Mouse (Mus musculus) left cerebral cortex, adult 8-10 months (tissue): ENCODE results near the gene Ppp1r18. TPM values are rescaled to one million over a fixed set of nuclear protein-coding genes. Genes with fewer than 3 reads are reported as not detected.
A peak's percentile ranks its signal among the peaks of the same experiment; 100 is the strongest.

Experiments
- DNase-seq, 2 experiments: peaks; one replicate each; pipeline ENCODE4 v3.0.0; 2022; ENCODE audit warnings: low spot score in 2 of 2
- total RNA-seq, 4 experiments: library from RNA; stranded (reverse); gene quantifications; 2 replicates each; pipeline ENCODE4 v1.2.4; 2022

Ppp1r18 gene
- total RNA-seq, 4 experiments from 2014 or later, result 9.1 to 15.0 (median 10.9) TPM

DNA sequence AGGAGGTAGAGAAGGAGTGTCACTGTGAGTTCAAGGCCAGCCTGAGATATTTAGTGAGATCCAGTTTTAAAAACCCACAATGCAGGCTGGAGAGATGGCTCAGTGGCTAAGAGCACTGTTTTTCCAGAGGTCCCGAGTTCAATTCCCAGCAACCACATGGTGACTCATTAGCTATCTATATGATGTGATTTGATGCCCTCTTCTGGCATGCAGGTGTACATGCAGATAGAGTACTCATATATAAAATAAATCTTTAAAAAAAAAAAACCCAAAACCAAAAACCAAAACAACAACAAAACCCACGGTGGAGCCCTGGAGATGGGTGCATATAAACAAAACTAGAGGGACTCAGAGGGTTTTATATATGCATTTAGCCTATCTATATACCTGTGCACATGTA lies 42.2 kb downstream of the Ppp1r18 start:
- no peak for DNase-seq

DNA sequence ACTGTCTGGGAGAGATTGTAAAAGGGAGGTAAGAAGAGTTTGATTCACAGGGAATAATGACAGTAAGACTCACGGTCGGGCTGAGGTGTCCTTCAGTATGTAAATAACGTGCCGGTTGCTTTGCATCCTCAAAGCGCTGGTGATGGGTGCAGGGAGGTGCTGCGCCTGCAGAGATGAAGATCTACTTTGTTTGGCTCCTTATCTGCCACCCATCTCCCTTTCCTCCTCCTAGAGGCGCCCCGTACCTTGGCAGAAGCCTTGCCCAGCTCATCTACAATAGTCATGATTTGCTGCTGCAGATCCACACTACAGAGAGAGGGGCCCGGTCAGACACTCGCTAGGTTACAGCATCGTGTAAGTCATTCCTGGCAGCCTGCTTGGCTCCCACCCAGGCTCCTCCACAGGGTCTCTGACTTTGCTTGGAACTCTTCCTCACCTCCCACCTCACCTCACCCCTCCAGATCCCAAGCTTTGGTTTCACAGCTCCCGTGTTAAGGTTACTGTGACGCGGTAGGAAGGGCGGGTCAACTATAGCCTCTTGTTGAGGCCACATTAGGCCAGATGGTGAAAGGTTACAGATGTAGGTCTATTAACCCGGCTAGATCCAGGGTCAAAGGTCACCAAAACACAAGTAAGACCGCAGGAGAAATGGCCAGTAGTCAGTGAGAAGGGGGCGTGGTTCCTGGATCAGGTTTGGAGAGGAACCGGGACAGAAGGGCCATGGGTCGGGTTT lies 44.0 kb downstream of the Ppp1r18 start:
- DNase-seq, result no peak

DNA sequence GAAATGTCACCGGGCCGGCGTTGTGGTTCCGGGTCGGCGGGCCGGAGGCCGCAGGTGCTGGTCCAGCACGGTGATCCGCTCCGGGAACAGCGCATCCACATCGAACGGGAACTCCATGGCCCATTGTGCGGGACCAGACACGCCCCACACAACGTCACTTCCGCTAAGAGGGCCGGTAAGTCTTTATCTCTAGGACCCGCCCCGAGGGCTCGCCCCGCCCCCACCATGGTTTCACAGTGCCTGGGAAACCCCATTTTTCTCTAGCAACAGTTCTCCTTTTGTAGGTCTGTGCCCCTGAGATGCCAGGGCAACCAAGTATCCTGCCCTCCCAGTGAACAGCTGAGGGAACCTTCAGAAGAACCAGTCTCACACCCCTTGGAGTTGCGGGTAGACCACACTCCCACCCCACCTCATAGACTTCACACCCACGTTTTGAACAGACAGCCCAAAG lies 44.6 kb downstream of the Ppp1r18 start, which contains the start of gene Atat1:
Gene Atat1, minus strand, starts transcription at position 157 of the 451 bp plus-strand sequence.
- peak; percentile 88 to 93 for DNase-seq

DNA sequence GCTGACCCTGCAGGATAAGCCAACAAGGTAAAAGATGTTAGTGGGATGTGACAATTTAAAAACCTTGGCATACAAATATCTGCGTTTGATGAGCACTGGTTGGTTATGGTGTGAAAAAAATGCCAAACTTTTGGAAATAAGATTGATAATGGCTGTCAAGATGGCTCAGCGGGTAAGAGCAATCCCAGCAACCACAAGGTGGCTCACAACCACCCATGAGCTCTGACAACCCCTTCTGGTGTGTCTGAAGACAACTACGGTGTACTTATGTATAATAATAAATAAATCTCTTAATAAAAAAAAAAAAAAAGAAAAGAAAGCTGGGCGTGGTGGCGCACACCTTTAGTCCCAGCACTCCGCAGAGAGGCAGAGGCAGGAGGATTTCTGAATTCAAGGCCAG lies 49.6 kb downstream of the Ppp1r18 start:
- no peak for DNase-seq

DNA sequence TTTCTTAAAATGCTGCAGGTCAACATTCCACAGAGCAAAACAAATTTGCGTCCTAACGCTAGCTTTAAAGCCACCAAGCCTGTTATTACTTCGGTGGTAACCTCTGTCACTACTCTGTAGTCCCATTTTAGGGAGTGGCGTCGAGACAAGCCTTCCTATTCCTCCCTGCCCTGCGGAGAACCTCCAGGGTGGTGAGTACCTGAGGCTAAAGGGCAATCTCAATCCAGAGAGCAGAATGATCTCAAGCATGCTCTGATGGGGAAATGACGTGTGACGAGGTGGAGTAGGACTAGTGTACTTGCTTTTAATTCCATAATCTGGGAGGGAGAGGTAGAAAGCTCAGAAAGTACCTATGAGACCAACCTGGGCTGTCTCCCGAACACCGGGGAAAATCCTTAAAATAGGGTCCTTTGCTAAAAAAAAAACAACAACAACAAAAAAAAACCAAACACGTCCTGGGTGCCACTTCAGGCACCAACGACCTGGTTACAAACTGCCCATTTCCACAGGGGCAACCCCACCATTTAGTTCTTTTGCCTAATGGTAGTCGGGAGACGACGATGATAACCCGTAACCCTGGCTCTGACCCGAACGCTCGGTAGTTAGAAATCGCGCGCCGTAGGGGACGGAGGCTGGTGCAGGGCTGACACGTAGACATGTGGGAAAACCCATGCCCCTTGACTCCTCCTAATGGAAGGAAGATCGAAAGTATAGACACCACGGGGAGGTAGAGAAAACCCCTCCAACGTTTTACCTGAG lies 50.3 kb downstream of the Ppp1r18 start:
- no peak for DNase-seq

DNA sequence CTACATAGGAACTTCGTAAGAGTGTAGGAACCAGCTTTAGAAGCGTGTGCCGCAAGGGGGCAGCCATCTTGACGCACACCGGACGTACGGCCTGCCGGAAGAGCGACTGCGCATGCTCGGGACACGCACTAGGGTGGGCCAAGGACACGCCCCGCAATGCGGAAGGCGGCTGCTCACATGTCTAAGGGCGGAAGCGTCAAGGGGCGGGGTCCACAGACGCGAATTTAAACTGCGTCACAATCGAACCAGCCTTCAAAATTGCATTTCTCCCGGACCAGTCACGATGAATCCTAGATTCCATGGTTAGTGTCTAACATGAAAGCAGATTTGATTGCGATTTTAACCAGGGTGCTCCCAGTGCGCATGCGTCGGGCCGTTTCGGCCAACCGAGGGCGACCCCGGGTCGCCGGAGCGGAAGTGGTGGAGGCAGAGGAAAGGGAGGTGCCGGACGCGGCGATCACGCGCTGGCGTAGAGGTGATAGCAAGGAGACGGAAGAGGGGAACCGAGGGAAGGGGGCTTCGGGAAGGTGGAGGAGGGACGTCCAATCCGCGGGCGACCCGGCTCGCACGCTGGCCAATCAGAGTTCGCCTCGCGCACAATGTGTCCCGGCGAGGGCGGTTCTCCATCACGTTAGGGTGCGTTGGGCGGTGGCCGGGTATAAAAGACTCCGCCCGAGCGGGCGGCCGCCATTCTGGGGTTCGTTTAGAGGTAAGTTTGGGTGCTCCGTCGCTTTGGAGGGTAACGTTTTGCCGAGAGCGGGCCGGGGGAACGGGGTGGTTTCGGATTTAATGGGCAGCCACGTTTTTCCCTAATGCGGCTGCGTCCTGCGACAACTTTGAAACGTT lies 51.1 kb downstream of the Ppp1r18 start, which contains the start of the genes Mrps18b and Ppp1r10:
Gene Mrps18b, minus strand, starts transcription at position 93 of the 846 bp plus-strand sequence.
Gene Ppp1r10, plus strand, starts transcription at position 138 of the 846 bp plus-strand sequence.
- peak; percentile 99 to 100 for DNase-seq

DNA sequence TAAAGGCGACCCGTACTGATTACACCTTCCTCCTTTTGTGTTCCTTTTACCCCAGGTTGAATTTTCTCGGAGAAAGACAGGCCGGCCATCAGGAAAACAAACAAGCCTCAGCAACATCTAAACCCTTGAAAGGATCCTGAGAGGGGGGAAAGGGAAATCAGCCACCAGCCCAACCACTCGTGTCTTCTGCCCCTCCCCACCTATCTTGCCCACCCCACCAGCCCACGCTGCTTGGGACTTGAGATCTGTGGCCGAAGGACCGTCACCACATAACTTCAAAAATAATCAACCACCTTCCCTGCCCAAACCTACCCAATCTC lies 51.7 kb downstream of the Ppp1r18 start:
- DNase-seq, result no peak

DNA sequence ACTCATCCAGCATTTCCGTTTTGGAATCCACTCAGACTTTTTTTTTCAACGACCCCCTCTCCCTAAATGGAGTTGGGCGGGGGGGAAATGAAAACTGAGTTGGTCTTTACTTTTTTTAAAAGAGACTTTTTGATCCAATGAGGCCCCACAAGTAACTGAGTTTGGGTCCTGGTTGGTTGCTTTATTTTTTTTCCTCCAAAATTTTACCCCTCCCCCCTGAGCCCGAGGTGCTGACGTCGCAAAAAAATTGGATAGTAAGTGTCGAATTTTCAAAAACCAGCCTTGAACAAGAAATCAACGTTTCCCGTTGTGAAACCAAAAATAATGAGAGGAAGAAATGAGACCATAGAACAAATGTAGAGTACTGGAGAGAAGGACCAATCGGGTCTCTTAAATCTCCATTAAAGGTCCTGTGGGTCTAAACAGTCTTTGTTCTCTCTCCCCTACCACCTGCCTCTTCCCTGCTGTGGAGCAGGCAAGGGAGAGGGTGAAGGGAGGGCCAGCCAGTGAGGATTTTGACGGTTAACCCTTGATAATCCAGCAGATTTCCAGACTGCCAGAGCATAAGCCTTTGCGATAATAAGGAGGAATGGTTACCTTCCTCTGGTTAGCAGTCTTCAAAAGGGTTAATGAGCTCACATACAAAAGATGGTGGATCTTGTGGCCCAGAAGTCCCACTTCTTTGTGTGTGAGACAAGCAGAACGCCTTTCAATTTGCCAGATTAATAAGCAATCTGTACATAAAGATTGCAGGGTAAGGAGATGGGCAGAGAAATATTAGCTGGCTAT lies 52.3 kb downstream of the Ppp1r18 start:
- DNase-seq, result no peak

DNA sequence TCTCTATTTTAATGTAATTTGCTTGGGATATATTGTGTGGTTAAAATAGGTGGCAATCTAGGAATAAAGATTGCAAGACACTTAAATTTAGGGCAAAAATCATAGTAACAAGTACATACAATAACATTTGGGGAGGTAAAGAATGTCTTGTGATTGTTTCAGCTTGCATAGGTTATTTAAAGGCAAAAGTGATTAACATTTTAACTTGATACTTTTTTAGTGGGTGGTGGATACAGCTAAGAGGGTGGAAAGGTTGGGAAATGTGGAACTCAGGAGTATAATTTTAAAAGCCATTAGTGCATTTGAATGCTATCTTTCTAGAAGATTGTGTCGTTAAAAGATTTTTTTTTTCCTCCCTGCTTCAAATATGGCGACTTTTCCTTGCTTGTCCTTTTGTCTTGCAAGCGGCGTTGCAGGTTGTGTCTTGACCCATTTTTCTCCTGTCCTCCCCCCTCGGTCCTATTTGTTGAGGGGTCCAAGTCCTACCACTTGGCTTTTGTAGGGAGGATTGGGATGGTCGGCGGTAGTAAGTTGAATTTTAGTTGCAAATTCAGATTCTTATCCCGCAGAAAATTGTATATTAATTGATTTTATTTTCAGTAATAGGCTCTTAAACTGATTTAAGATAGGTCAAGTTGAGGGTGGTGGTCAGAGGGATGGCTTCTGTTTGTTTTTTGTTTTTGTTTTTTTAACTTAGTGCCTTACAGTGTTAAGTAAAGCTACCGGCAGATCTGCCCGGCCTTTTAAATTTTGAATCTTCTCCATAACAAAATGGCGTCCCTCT lies 53.1 kb downstream of the Ppp1r18 start:
- DNase-seq, result no peak

DNA sequence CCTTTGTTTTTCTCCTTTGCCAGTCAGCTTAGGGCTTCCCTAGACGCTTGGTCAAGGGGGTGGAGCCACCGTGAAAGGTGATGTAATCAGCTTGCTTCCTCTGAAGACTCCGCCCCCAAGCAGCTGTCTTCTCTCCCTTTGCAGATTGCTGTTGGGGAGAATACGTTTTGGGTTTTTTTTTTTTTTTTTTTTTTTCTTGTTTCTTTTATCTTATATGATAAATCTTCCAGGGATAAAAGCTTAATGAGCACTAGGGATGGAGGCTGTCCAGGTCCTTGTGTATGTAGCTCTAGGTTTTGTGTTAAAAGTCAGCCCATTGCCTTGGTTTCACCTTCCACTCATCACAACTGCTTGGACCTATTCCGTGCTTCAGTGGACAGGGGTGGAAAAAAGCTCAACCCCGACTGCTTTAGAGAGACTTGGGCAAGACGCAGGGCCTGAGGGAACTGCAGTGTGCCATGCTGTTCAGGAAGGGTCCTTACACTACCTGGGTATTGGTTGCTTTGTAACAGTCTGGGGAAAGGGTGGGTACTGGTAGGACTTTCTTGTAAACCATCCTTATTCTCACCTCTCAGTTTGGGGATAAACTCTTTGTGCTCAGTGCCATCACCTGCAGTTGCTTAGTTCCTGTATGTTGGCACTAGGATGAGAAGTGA lies 53.8 kb downstream of the Ppp1r18 start:
- DNase-seq, result peak; percentile 73 to 96

DNA sequence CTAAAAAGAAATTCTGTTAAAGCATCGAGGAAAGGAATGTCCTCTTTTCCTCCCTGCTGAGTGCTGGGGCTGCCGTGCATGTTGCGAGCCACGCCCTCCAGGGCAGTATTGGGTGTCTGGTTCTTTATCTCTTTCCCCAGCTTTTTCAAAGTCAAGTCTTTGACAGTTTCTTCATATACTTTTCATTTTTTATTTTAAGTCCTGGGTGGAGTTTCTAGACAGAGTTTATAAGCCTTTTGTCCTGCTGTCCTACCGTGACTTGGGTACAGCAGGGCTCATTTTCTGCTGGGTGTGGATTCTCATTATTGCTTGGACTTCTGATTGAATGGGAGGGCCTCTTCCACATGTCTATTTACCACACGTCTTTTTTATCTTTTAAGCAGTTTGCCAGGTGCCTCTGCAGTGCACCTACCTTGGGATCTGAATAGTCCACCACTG lies 54.5 kb downstream of the Ppp1r18 start:
- DNase-seq, result no peak

DNA sequence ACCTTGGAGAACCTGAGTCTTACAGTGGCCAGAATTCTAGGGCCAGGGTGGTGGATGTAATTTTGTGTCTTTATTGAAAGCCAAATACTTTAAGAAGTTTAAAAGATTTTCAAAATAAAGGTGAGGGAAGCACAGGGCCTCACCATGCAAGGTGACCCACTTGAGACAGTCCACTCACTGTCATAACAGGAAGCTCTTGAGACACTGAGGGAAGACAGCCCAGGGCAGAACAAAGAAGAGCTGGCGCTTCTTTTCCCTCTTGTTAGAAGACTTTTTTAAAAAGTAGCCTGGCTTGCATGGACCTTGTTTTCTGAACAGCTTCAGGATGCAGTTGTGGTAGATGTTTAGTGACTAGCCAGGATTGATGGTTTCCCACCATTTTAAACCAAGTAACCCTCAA lies 55.0 kb downstream of the Ppp1r18 start:
- no peak for DNase-seq

DNA sequence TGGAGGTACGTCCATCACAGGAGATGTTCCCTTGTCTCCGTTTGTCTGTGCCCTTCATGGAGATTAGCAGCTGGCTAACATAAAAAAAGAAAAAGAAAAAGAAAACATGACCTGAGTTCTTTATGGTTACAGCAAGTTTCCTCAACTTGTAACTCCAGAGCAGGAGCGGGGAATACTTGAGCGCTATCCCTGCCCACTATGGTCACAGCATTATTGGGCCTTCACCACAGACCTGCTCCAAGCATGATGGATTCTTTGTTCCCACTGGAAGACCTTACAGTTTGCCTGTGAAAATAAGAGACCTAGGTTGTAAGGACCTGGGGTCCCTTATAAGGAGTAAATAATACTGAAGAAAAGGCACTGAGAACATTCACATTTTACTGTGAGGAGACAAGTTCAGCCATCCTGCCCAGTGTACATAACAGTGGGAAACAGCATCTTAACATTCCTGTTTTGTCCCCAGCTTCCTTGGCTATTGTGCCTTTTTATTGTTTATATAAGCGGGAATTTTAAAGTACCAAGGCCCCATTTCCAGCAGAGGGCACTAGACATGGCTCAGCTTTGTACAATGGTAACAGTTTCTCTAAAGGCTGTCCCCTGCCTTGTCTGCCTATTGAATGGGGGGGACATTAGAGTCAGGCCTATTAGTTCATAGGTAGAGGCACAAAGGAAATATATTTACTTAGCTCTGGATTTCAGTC lies 55.6 kb downstream of the Ppp1r18 start:
- no peak for DNase-seq

DNA sequence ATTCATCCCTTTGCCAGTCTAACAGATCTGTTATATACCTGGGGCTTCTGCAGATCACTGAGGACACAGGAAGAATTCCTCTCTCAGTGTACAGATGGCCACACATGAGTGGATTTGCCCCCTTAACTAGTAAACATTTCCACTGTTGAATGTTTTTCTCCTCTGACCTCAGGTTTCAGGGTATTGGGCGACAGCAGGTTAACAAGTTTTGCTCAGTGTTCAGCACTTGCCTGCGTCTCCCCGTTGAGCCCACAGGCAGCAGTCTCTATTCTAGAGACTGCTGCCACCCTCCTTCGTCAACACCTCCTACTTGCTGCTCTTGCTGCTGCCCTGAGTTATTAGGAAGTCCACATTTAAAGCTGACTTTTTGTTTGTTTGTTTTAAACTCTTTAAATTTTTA lies 56.3 kb downstream of the Ppp1r18 start:
- no peak for DNase-seq

DNA sequence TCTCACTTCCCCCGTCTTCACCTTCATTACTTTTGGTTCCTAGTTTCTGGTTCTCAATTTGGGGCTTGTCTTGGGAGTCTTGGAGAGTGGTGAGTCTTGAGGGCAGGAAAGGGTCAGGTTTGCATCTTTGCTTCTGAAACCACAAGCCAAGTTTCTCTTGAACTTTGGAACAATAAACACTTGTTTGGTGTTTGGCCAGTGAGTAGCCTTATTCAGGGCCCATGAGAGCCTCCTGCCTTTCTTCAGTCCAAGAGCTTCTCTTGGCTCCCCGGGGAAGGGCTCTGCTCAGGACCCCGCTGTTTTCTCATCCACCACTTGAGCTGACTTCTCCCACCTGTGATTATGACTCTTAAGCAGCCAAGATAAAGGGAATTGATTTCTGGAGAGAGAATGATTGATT lies 57.2 kb downstream of the Ppp1r18 start:
- no peak for DNase-seq

DNA sequence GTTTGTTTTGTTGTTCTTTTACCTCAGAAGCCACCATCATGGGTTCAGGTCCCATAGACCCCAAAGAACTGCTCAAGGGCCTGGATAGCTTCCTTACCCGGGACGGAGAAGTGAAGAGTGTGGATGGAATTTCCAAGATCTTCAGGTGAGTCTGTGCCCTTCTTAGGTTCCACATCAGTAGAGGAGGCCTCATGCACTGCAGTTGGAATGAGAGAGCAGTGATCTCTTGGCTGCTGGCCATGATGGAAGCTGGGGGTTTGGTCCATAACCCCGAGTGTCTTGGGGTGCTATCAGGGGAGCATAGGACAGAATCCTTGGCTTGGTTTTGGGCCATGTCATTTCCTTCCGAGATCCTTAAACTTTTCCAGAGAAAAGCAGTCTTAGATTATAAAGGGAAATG lies 57.9 kb downstream of the Ppp1r18 start:
- DNase-seq, result no peak
